Mouse (Mus musculus) layer of hippocampus, postnatal 14 days (tissue): ENCODE results near the gene Met. TPM values are rescaled to one million over a fixed set of nuclear protein-coding genes. Genes with fewer than 3 reads are reported as not detected.

ENCODE experiments used
- DNase-seq, 2 experiments: peaks; one replicate each; pipeline ENCODE4 v3.0.0; 2021 to 2022; ENCODE audit warnings: low spot score in 2 of 2, mixed read lengths in 1 of 2
- total RNA-seq, 2 experiments: library from RNA; stranded (reverse); gene quantifications; 2 replicates each; pipeline ENCODE4 v1.2.3; 2021

The Met gene
- total RNA-seq, 2 experiments from 2014 or later = 6.5 to 6.7 TPM

DNA sequence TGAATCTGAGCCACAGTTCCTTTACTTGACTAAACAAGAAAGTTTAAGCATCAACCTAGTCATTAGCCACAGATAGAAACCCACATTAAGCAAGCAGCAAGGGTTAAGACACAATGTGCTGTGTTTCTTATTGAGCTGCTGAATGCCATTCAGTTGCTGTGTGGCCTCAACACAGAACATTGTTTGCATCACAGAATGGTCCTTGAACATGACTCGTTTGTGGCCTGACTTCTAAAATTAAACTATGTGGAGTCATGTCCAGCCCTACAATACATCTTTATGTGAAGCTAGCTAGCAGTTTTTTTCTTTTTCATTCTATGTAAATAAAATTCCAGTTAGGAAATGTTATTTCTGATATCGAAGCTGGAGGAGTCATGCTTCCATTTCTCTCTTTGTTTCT, 27.2 kb downstream of the Met start:
- DNase-seq = no peak

DNA sequence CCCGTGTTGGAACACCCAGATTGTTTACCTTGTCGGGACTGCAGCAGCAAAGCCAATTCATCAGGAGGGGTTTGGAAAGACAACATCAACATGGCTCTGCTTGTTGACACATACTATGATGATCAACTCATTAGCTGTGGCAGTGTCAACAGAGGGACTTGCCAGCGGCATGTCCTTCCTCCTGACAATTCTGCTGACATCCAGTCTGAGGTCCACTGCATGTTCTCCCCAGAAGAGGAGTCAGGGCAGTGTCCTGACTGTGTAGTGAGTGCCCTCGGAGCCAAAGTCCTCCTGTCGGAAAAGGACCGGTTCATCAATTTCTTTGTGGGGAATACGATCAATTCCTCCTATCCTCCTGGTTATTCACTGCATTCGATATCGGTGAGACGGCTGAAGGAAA, 27.9 kb downstream of the Met start:
- DNase-seq = no peak

- DNase-seq = no peak
Observed at GRCm38 (mm10) chr6:17492062-17492461, 28.5 kb downstream of the Met start.

DNA sequence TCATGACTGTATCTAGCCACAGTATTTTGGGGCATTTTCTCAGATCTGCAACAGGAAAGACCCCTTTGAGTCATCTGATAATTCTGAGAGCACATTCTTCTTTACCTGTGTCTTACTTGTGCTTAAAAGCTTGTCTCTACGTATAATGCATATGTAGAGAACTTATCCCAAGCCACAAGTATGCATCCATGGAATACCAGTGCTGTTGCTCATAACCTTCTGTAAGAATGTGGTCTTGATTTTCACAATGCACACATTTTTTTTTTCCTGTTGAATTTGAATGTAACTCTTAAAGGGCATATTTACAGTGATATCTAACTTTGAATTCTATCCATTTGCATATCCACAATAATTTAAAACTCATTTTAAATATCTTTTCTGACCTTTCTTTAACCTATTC, 31.8 kb downstream of the Met start:
- DNase-seq = no peak

- DNase-seq = no peak
Observed at GRCm38 (mm10) chr6:17497366-17497765, 33.8 kb downstream of the Met start.

DNA sequence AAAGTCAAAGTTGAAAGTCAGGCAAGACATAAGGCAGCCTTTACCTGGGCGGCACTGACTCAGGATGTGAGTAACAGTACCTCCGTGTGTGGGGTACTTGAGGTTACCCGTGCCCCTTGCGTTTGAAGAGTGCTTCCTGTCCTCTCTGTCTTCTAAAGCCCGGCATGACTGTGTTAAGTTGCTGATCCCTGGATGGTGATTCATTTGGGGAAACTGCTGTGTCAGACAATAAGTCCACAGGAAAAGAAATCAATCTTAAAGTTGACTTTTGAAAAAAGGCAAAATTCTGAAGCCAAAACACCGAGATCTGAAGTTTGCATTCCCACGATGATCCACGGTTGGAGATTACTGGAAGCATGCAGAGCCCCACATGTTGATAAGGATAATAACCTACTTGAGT, 35.2 kb downstream of the Met start:
- DNase-seq = no peak

- no peak for DNase-seq
Observed at GRCm38 (mm10) chr6:17501440-17501839, 37.8 kb downstream of the Met start.

DNA sequence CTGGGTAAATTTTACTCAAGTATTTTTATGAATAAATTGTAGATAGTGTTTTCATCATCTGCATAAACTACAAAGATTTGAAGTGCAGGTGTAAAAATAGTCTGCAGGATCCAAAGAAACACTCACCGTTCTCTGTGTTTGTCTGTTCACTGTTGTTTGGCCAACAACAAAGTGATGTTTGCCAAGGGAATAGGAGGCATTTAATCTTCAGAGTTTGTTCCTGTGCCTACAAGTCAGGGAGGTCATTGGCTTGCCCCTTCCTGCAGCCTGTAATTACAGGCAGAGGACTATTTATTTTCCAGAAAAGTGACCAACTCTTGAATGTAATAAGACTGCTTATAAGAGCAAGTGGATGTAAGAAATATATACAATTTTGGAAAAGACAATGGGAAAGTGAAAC, 38.7 kb downstream of the Met start:
- no peak for DNase-seq

GRCm38 (mm10) chr6:17503724-17504123, 40.1 kb downstream of the Met start:
- no peak for DNase-seq

DNA sequence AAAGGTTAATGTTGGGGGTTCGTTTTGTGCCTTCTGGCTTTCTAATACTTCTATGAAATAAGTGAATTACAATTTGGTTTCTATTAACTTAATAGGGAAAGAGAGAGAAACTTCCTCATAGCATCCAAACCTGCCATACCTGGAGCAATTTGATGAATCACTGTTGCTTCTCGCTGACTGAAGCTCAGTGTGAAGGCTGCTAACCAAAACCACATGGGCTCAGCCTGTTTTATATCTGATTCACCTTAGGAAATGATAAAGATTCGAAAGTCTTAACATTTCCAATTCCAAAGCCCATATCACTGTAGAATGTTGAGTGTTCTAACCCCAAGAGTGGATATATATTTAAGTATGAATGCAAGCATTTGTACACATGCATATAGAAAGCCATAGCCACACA, 41.9 kb downstream of the Met start:
- no peak for DNase-seq

GRCm38 (mm10) chr6:17506831-17507230, 43.2 kb downstream of the Met start:
- no peak for DNase-seq

GRCm38 (mm10) chr6:17508184-17508583, 44.6 kb downstream of the Met start:
- DNase-seq = no peak

DNA sequence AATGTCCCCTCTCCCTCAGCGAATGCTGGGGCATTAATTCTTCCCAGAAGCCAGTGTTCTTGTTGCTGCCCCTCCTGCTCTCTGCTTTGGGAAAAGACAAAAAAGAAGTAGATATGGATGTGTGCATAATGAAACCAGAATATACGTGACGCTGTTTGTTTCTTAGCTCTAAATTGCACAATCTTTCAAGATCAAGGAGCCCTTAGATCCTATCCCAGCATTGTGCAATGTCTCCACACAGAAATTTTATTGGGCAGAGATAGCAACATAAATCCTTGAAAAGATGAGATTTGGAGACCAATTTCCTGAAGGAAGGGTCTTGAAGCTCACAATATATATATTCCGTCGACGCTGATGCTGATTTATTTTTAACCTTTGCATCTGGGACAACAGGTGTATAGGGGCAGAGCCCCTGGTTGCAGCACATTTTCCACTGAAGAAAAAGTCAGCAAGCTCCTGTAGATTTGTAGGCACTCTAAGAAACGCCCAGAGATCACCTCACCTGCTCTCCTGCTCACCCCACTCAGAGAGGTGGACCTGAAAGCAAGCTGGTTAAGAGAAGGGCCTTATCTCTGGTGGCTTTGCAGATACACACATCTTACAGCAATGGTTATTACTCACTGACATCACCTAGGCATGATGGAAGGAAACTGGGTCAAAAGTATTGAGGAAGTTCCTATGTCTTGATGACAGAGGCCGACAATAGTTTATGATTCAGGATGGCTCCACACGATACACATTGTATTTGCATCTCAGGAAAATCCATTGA, 45.2 kb downstream of the Met start:
- no peak for DNase-seq

- no peak for DNase-seq
Observed at GRCm38 (mm10) chr6:17513381-17513780, 49.8 kb downstream of the Met start.

DNA sequence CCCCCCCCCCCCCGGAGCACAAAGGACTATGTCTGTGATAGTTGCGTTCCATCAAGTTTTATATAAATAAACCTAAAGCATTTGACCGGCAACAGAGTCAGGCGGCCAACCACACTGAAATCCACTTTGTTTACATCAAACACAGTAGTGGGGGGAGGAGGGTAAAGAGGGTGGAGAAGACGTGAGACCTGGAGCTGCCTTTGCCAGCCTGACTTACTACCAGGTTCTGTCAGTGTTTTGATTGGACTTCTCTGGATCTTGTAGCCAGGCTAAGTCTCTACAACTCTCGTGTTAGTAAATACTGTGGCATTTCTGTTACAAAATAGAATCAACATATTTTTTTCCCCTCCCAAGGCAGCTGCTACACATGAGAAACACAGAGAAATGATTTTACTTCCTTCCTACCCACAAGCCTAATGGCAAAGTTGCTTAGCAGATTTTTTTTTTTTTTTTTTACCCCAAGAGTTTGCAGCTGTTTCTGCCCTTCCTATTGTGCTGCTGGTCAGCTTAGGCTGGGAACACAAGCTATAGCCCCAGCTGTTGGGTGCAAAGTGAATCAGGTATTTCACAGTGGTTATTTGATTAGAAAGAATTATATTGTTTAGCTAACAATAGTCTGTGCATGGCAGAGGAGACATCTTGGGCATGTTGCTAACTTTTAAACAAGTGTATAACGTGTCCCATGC, 52.3 kb downstream of the Met start:
- DNase-seq = no peak

GRCm38 (mm10) chr6:17521901-17522717, 58.5 kb downstream of the Met start:
- no peak for DNase-seq

- DNase-seq = no peak
Observed at GRCm38 (mm10) chr6:17522917-17523316, 59.3 kb downstream of the Met start.

DNA sequence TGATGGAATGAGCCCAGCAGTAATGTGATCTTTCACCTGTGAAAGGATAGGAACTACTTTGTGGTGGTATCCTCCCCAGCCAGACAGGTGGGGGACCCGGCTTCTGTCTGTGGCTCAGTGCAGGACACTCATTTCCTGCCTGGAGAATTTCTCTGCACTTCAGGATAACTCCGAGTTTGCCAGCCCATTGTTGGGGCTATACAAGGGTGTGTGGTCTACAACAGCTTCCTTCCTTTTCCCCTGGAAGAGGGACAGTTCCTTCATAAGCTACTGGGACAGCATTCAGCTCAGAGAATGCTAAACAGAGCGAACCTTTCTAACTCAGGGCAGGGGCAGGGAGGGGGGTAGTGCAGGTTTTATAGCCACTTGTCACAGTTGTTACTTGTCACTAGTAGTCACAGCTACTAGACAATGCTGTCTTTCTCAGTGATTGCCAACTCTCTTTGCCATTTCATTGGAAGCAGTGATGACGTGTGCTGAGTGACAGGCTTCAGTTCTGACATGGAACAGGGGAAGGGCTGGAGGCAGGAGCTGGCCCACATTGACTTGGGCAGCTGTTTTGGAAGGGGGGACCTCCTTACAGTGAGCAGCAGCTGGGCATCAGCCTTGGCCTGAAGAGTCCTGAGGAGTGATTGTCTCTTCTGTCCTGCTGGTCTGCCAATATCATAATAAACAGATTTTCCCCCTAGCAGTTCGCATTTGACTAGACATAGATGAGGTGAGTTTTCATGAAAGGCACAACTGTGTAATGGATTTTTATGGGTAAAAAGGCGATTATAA, 66.1 kb downstream of the Met start:
- no peak for DNase-seq

DNA sequence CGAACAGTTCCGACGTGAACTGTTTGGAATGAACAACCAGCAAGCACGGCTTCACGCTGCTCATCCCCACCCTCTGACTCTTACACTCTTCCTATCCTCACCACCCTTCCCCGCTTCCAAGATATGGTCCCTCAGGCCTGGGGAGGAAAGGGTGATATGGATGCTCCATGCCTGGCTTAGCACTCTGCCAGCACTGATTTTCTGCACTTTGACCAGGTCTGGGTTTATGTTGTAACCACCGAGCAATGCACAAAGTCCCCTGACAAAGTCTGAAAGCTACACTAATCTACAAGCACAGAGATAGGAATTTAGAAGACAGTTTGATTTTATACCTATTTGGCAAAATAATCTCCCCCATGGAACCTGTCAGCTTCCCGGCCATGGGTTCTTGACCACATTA, 78.0 kb downstream of the Met start:
- DNase-seq = no peak

DNA sequence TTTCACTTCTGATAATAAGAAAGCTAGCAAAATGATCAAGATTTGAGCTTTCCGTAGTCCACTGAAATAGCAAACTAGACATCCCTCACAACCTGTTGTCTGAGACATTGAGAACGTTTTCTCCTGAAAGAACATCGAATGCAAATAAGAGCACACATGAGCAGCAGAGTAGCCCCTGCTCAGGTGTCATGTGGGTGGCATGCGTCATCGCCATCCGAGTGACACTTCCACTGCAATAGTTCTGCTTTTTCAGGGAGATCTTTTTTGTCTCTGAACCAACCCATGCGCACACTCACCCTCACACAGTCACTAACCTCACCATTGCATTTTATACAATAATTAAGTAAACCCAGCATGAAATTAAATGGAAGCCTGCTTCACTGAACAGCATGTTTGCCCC, 78.8 kb downstream of the Met start:
- DNase-seq = no peak

DNA sequence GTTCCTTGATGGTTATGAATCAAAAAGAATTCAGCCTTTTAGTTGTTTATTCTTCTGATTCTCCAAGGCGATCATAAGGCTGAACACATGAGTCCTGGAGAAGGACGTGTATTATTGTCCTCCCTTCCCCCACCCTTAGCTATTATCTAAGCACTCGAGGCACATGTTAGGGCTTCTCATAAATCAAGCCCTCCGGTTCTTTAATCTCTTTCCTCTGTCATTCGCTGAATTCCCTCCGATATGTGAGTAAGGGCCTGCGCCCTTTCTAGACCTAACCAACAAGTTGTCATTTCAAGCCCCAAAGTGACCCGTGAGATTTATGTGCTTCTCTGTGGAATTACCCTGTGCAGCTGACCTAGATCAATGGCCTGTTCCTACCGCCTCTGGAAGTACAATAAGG, 81.9 kb downstream of the Met start:
- no peak for DNase-seq
